Mouse (Mus musculus) forebrain, embryonic 11.5 days (tissue): ENCODE measurements around the gene Rae1. TPM values are rescaled to one million over a fixed set of nuclear protein-coding genes. Genes with fewer than 3 reads are reported as not detected.

Source experiments
- ATAC-seq: fragments of 200-750 bp; cut with Nextera tagmentation; replicated peaks from 2 replicates; pipeline ENCODE4 v1.8.0; 2017; ENCODE audit warnings: moderate TSS enrichment; ENCODE audit not compliant: low FRiP score
- DNase-seq: peaks from one replicate; pipeline ENCODE4 v3.0.0-alpha.2; 2017; ENCODE audit warnings: low spot score
- H3K27ac ChIP-seq: fragments of 300-500 bp; sonication (generic); 2 replicates; pipeline ENCODE4 v1.5.1; 2014; ENCODE audit warnings: low read depth, low read length
- H3K27me3 ChIP-seq: fragments of 300-500 bp; sonication (generic); 2 replicates; pipeline ENCODE4 v1.6.1; 2014; ENCODE audit warnings: mild to moderate bottlenecking, low read length, mixed read lengths; ENCODE audit not compliant: control insufficient read depth, insufficient read depth
- H3K36me3 ChIP-seq: fragments of 300-500 bp; sonication (generic); 2 replicates; pipeline ENCODE4 v1.6.1; 2014; ENCODE audit warnings: mild to moderate bottlenecking, low read length, moderate library complexity, mixed read lengths; ENCODE audit not compliant: control insufficient read depth, insufficient read depth
- H3K4me1 ChIP-seq: fragments of 300-500 bp; sonication (generic); replicated peaks from 2 replicates; pipeline ENCODE4 v1.6.1; 2014; ENCODE audit warnings: low read length, mixed read lengths; ENCODE audit not compliant: control insufficient read depth, insufficient read depth
- H3K4me2 ChIP-seq: fragments of 300-500 bp; sonication (generic); 2 replicates; pipeline ENCODE4 v1.6.1; 2014; ENCODE audit warnings: low read depth, mild to moderate bottlenecking, low read length, moderate library complexity, mixed read lengths; ENCODE audit not compliant: severe bottlenecking
- H3K4me3 ChIP-seq: fragments of 300-500 bp; sonication (generic); 2 replicates; pipeline ENCODE4 v1.5.1; 2014; ENCODE audit warnings: low read depth, low read length
- H3K9ac ChIP-seq: fragments of 300-500 bp; sonication (generic); 2 replicates; pipeline ENCODE4 v1.6.1; 2014; ENCODE audit warnings: low read length
- H3K9me3 ChIP-seq: fragments of 300-500 bp; sonication (generic); 2 replicates; pipeline ENCODE4 v1.6.1; 2016; ENCODE audit warnings: low read length, mixed read lengths; ENCODE audit not compliant: control insufficient read depth
- WGBS: fragments of 180-500 bp; shearing (Covaris S2); extraction: QIAGEN DNeasy Blood & Tissue Kit; methylation state at CpG from one replicate; pipeline ENCODE4 v1.1.7; 2014; 5-methylcytosine and 5-hydroxymethylcytosine counted together
- polyA plus RNA-seq: library from polyadenylated mRNA; unstranded; fragments of >200 nt; fragmentation: Nextera tagmentation; extraction: Ambion mirVana; gene quantifications from 2 replicates; pipeline ENCODE4 v1.2.1, GENCODE M21; 2014

Gene Rae1
- polyA plus RNA-seq, 1 experiment from 2014 or later, result 148 TPM

DNA sequence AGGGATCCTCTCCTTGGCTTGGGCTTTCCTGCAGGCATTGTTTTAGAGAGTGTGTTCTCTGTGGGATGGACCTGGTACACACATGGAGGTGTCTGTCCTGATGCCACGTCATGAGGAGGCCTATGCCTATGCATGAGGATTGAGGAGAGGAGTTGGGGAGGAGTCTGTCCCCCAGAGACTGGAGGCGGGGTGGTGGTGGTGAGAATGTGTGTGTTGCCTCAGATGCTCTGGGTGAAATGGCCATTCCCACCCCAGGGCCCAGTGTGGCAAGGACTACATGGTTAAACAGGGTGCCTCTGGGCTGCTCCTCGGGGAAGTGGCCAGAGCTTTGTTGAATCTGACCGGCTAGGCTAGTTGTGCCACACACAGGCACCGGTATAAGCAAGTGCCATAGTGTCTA is 26.4 kb downstream of the Rae1 start:
- Histone ChIP-seq H3K36me3 (peaks cover 8% of the 10 kb centered on the region; the same call in 1 of the 2 replicates), H3K27ac (no peak overlapping the region), H3K4me2 (no peak overlapping the region), H3K27me3 (no peaks in the 10 kb centered on the region; the same call in 1 of the 2 replicates), H3K9ac (no peak overlapping the region), H3K4me1 (peaks cover 18% of the 10 kb centered on the region), H3K9me3 (no peaks in the 10 kb centered on the region), H3K4me3 (no peak overlapping the region)
- 86% methylated on average over 5 of the region's 5 CpGs for whole genome bisulfite sequencing
- ATAC-seq (no peak), DNase-seq (no peak)

DNA sequence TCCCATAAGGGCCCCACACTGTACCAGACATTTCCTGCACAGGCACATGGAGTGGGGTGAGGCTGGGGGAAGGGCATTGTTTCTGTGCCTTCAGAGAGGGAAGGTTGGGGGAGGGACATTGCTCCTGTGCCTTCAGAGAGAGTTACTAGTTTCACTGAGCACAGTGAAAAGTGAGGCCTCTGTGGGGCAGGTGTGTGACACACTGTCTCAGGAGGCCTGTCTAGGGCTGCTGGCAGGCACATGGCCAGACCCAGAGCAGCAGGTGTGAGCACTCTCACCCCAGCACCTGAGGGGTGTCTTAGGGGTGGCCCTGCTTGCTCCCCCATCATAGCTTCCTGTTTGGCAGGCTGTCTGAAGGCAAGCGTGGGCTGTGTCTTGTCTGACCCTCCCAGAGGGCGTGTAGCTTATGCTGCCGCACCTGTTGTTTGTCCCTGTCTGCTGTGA is 26.8 kb downstream of the Rae1 start:
- ATAC-seq (no peak), DNase-seq (no peak)
- WGBS, result 84% methylated on average over 3 of the region's 3 CpGs
- Histone ChIP-seq H3K27me3 (no peaks in the 10 kb centered on the region), H3K36me3 (peaks cover 9% of the 10 kb centered on the region; the same call in 1 of the 2 replicates), H3K9me3 (no peaks in the 10 kb centered on the region), H3K4me3 (no peak overlapping the region), H3K27ac (no peak overlapping the region), H3K4me2 (no peak overlapping the region), H3K9ac (no peak overlapping the region), H3K4me1 (peaks cover 18% of the 10 kb centered on the region)

DNA sequence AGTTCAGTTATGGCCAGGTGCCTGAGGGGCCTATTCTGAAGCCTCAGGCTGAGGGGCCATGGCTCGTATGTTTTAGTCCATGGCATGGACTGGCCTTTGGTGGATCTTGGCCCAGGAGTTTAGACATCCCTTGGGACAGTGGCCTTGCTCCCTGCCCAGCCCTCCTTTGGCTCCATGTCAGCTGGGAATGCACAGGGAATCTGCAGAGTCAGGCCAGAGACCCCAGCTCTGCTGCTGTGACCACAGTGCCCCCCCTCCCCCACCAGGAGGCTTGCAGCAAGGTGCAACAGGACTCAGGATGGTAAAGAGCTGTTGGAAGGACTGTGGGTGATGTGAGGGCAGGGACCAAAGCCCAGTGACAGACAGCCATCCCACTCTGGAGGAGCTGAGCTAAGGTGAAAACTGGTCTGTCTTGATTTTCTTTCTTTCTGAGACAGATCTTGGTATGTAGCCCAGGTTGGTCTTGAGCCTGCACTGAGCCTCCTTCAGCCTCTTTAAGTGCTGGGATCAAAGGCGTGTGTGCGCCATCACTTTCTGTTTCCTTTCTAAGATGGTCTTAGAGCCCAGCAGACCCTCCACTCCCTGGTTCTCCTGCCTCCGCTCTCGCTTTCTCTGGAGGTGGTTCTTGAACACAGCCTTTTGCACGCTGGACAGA is 27.4 kb downstream of the Rae1 start:
- H3K9ac ChIP-seq, result no peak overlapping the region
- no peak for ATAC-seq
- 92% methylated on average over 6 of the region's 6 CpGs for WGBS
- no peaks in the 10 kb centered on the region for H3K9me3 ChIP-seq
- H3K4me2 ChIP-seq, result no peak overlapping the region
- peaks cover 9% of the 10 kb centered on the region; the same call in 1 of the 2 replicates for H3K36me3 ChIP-seq
- peaks cover 18% of the 10 kb centered on the region for H3K4me1 ChIP-seq
- H3K27me3 ChIP-seq, result no peaks in the 10 kb centered on the region
- DNase-seq, result peak; percentile 51
- H3K27ac ChIP-seq, result no peak overlapping the region
- no peak overlapping the region for H3K4me3 ChIP-seq

DNA sequence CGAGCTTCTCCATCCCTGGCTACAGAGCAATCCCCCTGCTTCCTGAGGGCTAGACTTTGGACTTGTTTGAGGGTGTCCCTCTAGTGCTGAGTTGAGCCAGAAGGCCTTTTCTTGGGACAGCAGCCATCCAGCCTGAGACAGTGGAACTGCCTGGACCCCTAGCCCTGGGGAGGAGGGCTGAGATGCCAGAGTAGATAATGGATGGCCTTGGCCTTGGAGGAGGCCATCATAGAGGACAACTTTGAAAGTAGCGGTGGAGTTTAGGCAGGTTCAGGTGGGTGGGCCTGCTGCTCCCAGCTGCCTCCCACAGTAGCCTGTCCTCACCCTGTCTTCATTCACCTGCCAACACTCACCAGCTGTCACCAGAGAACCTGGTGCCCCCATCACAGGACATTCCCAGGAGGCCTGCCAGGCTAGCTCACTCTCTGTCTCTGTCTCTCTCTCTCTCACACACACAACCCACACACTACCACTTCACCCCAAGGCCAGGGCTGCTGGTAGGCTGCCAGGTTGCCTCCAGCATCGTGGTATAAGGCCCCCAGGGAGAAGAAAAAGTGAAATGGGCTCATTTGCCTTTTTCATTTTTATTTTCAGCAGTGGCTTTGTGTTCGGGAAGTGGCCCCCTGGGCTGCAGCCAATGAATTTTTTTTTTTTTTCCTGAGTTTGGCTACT is 28.0 kb downstream of the Rae1 start:
- Histone ChIP-seq H3K36me3 (peaks cover 9% of the 10 kb centered on the region; the same call in 1 of the 2 replicates), H3K4me2 (no peak overlapping the region), H3K4me1 (peaks cover 17% of the 10 kb centered on the region), H3K4me3 (no peak overlapping the region), H3K27ac (no peak overlapping the region), H3K9ac (no peak overlapping the region), H3K27me3 (no peaks in the 10 kb centered on the region), H3K9me3 (no peaks in the 10 kb centered on the region)
- 82% methylated on average over 4 of the region's 4 CpGs for WGBS
- no peak for DNase-seq
- ATAC-seq, result no peak

DNA sequence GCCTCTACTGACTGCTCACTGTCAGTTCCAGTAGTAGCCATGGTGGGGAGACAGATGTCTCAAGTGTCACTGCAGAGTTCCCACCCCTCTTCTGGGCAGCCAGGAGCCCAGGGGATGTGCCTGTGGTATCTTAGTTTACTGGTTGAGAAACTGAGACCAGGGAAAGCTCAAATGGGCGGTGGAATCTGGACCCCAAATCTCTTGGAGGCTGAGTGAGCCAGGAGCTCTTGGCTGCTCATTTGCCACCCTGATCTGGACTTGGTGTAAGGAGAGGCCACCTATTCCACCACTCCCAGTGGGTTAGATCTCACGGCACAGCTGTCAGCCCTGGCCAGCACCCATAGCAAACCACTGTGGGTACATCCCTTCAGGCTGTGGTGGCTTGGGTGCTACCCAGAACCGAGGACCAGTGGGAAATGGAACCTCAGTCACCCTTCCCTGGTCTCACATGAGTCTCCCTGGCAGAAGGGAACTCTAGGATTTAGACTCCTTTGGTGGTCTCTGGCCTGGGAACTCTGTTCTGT is 28.7 kb downstream of the Rae1 start:
- no peak overlapping the region for H3K4me2 ChIP-seq
- DNase-seq (no peak), ATAC-seq (no peak)
- no peak overlapping the region for H3K9ac ChIP-seq
- H3K27me3 ChIP-seq, result no peaks in the 10 kb centered on the region
- H3K4me3 ChIP-seq, result no peak overlapping the region
- H3K36me3 ChIP-seq, result peaks cover 10% of the 10 kb centered on the region; the same call in 1 of the 2 replicates
- no peaks in the 10 kb centered on the region for H3K9me3 ChIP-seq
- peaks cover 11% of the 10 kb centered on the region for H3K4me1 ChIP-seq
- 93% methylated on average over 3 of the region's 3 CpGs for WGBS
- H3K27ac ChIP-seq, result no peak overlapping the region

DNA sequence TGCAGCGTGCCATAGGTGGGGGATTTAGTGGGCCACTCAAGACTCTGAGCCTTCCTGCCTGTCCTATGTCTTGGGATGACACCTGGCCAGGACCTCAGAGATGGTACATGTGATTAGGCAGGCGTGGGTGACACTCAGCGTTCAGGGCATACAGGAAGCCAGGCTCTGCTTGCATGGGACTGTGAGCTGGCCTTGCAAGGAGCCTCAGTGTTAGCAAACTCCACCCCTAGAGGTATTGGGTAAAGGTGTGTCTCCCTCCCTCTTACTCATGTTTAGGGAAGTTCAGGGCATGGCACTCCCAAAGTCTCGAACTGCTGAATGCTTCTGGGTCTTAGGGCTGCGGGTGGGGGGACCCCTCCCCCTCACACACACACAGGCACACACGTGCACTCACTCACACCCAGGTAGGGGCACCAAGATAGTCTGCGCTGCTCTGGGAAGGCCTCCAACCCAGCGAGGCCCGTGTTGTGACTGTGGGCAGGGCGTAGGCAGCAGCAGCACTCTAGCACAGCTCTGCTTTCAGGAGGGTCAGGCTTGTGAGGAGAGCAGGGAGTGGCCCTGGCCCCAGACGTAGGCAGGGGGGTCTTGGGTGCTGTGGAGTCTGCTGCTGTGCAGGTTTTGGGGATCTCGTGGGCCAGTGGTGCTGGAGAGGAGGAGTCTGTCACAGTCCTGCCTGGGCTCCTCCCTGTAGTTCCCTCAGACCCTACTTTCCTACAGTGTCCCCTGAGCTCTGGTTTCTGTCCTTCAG is 30.8 kb downstream of the Rae1 start:
- H3K27me3 ChIP-seq, result no peaks in the 10 kb centered on the region
- H3K36me3 ChIP-seq, result peaks cover 15% of the 10 kb centered on the region; the same call in 1 of the 2 replicates
- WGBS, result 81% methylated on average over 12 of the region's 12 CpGs
- no peaks in the 10 kb centered on the region for H3K9me3 ChIP-seq
- no peak overlapping the region for H3K4me3 ChIP-seq
- ATAC-seq, result no peak
- no peak overlapping the region for H3K9ac ChIP-seq
- H3K27ac ChIP-seq, result no peak overlapping the region
- DNase-seq, result no peak
- H3K4me2 ChIP-seq, result no peak overlapping the region
- H3K4me1 ChIP-seq, result no peaks in the 10 kb centered on the region

DNA sequence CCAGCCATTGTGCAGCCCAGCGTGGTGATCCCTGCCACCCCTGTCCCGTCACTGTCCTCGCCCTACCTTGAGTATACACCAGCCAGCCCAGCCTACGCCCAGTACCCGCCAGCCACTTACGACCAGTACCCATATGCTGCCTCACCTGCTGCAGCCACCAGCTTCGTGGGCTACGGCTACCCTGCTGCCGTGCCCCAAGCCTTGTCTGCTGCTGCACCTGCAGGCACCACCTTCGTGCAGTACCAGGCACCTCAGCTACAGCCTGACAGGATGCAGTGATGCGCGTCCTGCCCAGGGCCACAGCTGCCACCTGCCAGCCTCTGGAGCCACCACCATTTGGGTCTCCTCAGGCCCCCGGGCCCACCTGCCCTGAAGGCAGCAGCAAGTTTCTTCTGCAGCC is 33.6 kb downstream of the Rae1 start:
- H3K4me1 ChIP-seq, result no peaks in the 10 kb centered on the region
- H3K9ac ChIP-seq, result no peak overlapping the region
- no peak overlapping the region for H3K4me2 ChIP-seq
- 97% methylated on average over 13 of the region's 13 CpGs for WGBS
- DNase-seq (no peak), ATAC-seq (no peak)
- no peaks in the 10 kb centered on the region for H3K9me3 ChIP-seq
- no peak overlapping the region for H3K4me3 ChIP-seq
- no peaks in the 10 kb centered on the region for H3K27me3 ChIP-seq
- H3K27ac ChIP-seq, result no peak overlapping the region
- H3K36me3 ChIP-seq, result peaks cover 13% of the 10 kb centered on the region; the same call in 1 of the 2 replicates

DNA sequence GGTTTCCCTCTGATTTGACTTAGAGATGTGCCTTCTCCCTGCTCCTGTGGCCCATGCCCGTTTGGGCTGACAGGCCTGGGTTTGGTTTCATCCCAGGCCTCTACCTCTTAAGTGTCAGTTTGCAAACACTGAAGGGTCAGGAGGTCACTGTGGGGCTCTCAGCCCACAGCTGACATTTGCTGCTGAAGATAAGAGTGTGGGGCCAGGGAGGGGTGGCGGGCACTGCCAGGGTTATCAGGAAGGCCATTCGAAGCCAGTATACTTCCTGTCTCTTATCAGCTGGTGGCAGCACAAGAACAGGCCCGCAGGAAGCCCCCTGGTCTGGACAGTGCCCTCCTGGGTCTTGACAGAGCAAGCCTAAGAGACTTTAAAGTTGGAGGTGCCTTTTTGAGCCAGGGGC is 35.1 kb downstream of the Rae1 start:
- no peak overlapping the region for H3K4me3 ChIP-seq
- H3K27ac ChIP-seq, result no peak overlapping the region
- DNase-seq (no peak), ATAC-seq (no peak)
- H3K4me1 ChIP-seq, result no peaks in the 10 kb centered on the region
- H3K9me3 ChIP-seq, result no peaks in the 10 kb centered on the region
- H3K27me3 ChIP-seq, result no peaks in the 10 kb centered on the region
- 83% methylated on average over 4 of the region's 4 CpGs for whole genome bisulfite sequencing
- H3K9ac ChIP-seq, result no peak overlapping the region
- H3K4me2 ChIP-seq, result no peak overlapping the region
- H3K36me3 ChIP-seq, result peaks cover 13% of the 10 kb centered on the region; the same call in 1 of the 2 replicates
